Mouse (Mus musculus): ENCODE data around the gene Ceacam16. TPM values are rescaled to one million over a fixed set of nuclear protein-coding genes. Genes with fewer than 3 reads are reported as not detected.

Ceacam16 gene
- total RNA-seq, 2 experiments from 2014 or later, result not detected

DNA sequence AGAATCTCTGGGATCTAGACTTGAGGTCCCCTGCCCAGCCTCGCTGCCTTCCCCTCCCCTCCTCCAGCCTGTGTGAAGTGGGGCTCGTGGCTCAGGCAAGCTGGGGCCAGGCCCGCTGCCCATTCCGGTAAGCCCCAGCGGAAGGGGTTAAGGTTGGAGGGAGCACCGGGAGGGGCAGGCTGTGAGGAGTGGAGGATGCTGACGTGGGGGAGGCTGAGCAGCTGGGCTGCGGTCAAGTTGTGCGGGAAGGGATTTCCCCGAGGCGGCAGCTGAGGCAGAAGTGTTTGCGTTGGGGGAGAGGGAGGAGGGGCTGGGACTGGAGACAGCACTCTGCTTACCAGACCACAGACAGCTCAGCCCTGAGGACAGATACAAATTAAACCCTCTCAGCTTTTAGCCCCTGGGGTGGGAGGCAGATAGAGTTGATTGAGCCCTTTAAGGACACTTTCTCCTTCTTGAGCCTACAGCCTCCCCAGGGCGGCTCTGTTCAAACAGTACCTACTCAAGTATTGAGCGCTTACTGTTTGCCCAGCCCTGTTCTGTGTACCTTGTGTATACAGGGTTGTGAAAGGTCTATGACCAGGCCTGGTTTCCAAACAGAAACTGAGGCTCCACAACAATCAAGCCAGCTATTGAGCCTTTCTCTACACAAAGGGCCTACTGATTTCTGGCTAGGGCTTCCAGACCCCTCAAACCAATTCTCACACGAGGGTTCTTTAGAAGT is 43.6 kb downstream of the Ceacam16 start:
- peak in 1 of 2 experiments; percentile 36 for DNase-seq (ENCODE audit: low spot score in 2 of 2)

DNA sequence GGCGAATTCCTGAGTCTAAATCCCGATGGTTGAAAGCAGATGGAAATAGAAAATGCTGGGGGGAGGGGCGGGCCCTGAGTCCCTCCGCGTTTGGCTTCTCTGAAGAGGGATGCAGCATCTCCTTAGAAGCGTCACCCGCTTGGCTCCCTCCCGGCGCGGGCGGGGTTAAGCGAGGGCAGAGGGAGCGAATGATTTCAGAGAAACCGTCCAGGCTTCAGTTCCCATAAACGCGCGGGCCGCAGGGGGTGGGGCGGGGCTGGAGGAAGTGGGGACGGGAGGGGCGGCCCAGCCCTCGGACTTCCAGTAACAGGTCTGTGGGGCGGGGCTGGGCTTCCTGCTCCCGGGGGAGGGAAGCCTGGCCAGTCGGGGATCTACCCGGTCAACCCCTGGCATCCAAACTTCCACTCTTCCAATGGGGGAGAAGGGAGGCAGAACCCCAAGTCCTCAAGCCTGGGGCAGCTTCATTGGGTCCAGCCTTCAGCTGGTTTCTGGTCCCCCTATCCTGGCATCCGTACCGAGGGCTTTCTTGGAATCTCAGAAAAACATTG is 44.8 kb downstream of the Ceacam16 start:
- DNase-seq (ENCODE audit: low spot score in 2 of 2), result peak; percentile 44 to 45

GRCm38 (mm10) chr7:19815296-19816223 is 45.5 kb downstream of the Ceacam16 start:
- no peak for DNase-seq (ENCODE audit: low spot score in 2 of 2)

DNA sequence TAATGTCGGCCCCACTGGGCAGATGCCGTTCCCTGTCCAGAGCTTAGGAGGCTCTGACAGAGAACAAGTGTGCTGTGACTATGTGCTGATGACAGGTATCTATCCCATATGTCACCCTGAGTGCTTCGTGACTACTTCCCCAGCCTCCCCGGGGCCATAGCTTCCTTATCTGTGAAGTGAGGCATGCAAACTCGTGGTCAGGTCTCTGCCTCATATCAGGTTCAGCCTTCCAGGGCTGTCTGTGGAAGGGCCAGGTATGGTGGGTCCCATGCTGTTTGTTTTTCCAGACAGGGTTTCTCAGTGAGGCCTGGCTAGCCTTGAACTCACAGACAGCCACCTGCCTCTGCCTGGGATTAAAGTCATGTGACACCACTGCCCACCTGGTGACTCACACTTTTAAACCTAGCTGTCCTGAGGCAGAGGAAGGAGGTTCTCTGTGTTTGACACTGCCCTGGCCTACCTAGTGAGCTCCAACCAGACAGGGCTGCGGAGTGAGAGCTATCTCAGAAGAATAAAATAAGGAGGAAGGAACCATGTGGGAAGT is 47.4 kb downstream of the Ceacam16 start:
- no peak for DNase-seq (ENCODE audit: low spot score in 2 of 2)

DNA sequence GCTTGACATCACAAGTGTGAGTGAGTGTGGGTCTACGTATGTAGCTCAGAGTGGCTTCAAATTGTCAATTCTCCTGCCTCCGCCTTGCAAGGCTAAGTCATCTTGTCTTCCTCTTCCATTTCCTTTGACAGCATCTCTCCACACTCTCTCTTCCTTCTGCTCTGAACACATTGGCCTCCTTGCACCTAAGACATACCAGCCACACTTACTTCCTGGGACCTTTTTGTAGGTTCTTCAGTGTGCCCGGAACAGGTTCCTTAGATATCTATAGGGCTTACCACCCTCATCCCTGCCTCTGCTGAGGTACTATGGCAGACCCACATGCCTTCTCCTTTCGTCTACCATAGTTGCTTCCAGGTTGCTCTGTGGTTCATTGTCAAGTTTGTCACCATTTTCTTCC is 47.9 kb downstream of the Ceacam16 start:
- no peak for DNase-seq (ENCODE audit: low spot score in 2 of 2)

DNA sequence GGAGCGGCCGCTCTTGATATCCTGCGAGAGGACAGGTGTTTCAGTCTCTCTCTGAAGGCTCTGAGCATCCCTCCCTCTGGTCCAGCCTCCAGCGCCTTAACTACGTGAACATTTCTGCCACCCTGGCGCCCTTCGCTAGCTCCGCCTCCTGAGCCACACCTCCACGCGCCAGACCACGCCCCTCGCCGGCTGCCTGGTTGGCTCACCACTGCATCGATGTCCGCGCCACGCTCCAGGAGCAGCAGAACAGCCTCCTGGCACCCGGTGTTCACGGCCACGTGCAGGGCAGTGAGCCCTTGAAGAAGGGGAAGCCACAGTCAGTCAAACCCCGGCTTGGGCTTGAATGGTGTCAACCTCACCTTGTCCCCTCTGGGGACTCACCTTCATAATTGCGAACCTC is 50.0 kb downstream of the Ceacam16 start:
- peak; percentile 20 to 30 for DNase-seq (ENCODE audit: low spot score in 2 of 2)

- peak in 1 of 2 experiments; percentile 24 for DNase-seq (ENCODE audit: low spot score in 2 of 2)
Measured at GRCm38 (mm10) chr7:19809369-19809768, 51.7 kb downstream of the Ceacam16 start.

DNA sequence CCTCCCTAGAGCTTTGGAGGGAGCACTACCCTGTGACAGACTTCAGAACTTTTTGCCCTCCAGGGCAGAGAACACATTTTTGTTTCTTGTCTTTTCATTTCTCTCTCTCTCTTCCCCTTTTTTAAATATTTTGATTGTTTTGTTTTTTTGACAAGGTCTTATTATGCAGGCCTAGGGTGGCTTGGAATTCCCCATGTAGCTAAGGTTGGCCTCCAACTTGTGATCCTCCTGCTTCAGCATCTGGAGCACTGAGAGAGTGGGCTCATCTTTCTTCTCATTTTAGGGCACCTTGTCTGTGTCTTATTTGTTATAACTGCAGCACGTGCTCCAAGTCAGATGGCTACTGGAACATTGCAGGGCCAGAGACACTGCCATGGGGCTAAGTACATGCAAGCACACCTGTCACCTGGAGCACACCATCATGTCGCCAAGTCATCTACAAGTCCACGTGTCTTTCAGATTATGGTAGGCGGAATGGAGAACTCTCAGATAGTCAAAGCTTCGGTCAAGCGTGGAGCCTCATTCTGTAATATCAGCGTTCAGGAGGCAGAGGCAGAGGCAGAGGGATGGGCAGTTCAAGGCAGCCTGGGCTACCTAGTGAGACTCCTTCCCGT is 54.6 kb downstream of the Ceacam16 start:
- no peak for DNase-seq (ENCODE audit: low spot score in 2 of 2)

GRCm38 (mm10) chr7:19802995-19803394 is 58.1 kb downstream of the Ceacam16 start:
- DNase-seq (ENCODE audit: low spot score in 2 of 2), result peak; percentile 70 to 83

Other genes starting within 250 kb of the Ceacam16 start
- 1 to 10 TPM; 7.5 to 8.1 TPM for gene Relb, start 231.9 kb downstream of the Ceacam16 start, total RNA-seq (2021)
- 100 to 1,000 TPM; 151 to 152 TPM for gene Clptm1, start 196.3 kb downstream of the Ceacam16 start, total RNA-seq (2021)
- gene Apoc2, start 183.4 kb downstream of the Ceacam16 start, total RNA-seq (2021), result not detected
- gene Gm44805, start 179.9 kb downstream of the Ceacam16 start, total RNA-seq (2021), result not detected
- not detected for gene Apoc4, start 179.8 kb downstream of the Ceacam16 start, total RNA-seq (2021)
- 1 to 10 TPM; 3.9 to 5.3 TPM for gene Apoc1, start 168.6 kb downstream of the Ceacam16 start, total RNA-seq (2021)
- 1,000 to 10,000 TPM; 1,855 to 2,066 TPM for gene Apoe, start 162.1 kb downstream of the Ceacam16 start, total RNA-seq (2021)
- gene Tomm40, start 145.9 kb downstream of the Ceacam16 start, total RNA-seq (2021), result 100 to 1,000 TPM; 116 to 122 TPM
- 1 to 10 TPM; 6.7 to 8.6 TPM for gene Nectin2, start 110.8 kb downstream of the Ceacam16 start, total RNA-seq (2021)
- gene Bcam, start 90.3 kb downstream of the Ceacam16 start, total RNA-seq (2021), result 10 to 100 TPM; 18.6 to 19.1 TPM
- gene Cblc, start 64.5 kb downstream of the Ceacam16 start, total RNA-seq (2021), result not detected
- gene Bcl3, start 38.5 kb downstream of the Ceacam16 start, total RNA-seq (2021), result 1 to 10 TPM in 1 of 2 experiments, under 1 TPM in 1; 0.91 to 1.1 TPM
- 1 to 10 TPM; 2.0 to 2.4 TPM for gene Gm19345, start 9.3 kb downstream of the Ceacam16 start, total RNA-seq (2021)
- gene Ceacam19, start 26.7 kb upstream of the Ceacam16 start, total RNA-seq (2021), result not detected
- 10 to 100 TPM; 13.0 to 15.7 TPM for gene Pvr, start 59.9 kb upstream of the Ceacam16 start, total RNA-seq (2021)
- gene Igsf23, start 89.5 kb upstream of the Ceacam16 start, total RNA-seq (2021), result not detected
- not detected for gene Ceacam20, start 104.1 kb upstream of the Ceacam16 start, total RNA-seq (2021)
- not detected for gene Nlrp9b, start 130.2 kb upstream of the Ceacam16 start, total RNA-seq (2021)
- gene Vmn1r91, start 238.4 kb upstream of the Ceacam16 start, total RNA-seq (2021), result not detected